Mouse (Mus musculus) pancreas, adult 10 weeks (tissue): Measurements from ENCODE around the gene Pdcd1lg2. TPM values are rescaled to one million over a fixed set of nuclear protein-coding genes. Genes with fewer than 3 reads are reported as not detected.

ENCODE experiments used
- polyA plus RNA-seq: library from polyadenylated mRNA; stranded (reverse); fragments of 350-450 nt; fragmentation: Illumina TruSeq; extraction: RNeasy Lipid Tissue Mini Kit (QIAGEN cat#74804); gene quantifications from one replicate; pipeline ENCODE4 v1.2.3, GENCODE M21; 2015; ENCODE audit warnings: low read depth, low replicate concordance; ENCODE audit not compliant: insufficient read depth

Pdcd1lg2 gene
- polyA plus RNA-seq = not detected

DNA sequence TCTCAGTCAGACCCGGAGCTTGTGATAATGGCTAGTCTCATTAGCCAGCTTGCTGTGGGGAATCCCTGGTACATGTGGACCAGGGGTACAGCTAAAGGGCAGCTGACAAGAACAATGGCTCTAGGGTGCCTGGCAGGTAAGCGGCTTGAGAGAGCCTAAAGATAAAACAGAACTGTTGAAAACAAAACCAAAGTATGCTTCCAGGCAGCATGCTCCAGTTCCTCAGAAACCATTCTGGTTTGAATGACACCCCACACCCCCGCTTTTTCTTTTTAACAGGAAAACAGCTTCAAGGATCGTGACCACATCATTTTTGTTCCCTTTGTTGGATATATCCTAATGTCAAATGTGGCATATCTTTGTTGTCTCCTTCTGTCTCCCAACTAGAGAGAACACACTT lies at the start of gene Pdcd1lg2:
Gene Pdcd1lg2, plus strand, starts transcription at position 301 of the 400 bp plus-strand sequence.

DNA sequence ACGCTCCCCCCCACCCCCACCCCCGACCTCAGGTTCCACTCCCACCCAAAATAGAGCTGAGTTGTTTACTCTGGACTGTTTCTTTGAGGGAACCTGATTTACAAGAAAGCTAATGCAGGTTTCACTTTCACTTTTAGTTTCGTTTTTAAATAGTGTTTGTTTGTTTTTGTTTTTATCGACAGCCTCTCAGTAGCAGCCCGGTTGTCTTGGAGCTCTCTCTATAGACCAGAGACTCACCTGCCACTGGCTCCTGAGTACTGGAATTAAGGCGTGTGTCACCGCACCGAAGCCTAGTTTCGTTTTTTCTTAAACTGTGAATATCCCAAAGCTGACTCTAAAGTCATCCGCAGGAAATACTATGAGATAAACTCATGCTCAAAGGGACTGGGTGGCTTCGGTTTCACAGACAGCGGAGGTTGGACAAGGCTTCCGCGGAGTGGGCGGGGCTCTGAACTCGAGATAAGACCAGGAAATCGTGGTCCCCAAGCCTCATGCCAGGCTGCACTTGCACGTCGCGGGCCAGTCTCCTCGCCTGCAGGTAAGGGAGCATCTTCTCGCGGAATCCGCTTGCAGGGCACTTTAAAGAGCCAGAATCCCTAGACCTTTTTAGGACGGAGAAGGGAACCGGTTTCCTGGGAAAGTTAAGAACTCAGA lies 43.6 kb upstream of the Pdcd1lg2 start, which contains the start of the genes Plgrkt and Cd274:
Gene Plgrkt, minus strand, starts transcription at position 422 of the 654 bp plus-strand sequence.
Gene Cd274, plus strand, starts transcription at position 487 of the 654 bp plus-strand sequence.

Other genes with a start within 250 kb of the Pdcd1lg2 start
- gene Jak2, start 159.1 kb upstream of the Pdcd1lg2 start, polyA plus RNA-seq = 4.5 TPM
- not detected for gene Insl6, start 85.6 kb upstream of the Pdcd1lg2 start, polyA plus RNA-seq
- not detected for gene Rln1, start 76.2 kb upstream of the Pdcd1lg2 start, polyA plus RNA-seq
- gene Plgrkt, start 43.5 kb upstream of the Pdcd1lg2 start, polyA plus RNA-seq = 15.1 TPM
- 2.8 TPM for gene Cd274, start 43.5 kb upstream of the Pdcd1lg2 start, polyA plus RNA-seq
- 6.5 TPM for gene Ric1, start 111.4 kb downstream of the Pdcd1lg2 start, polyA plus RNA-seq
- gene Ermp1, start 237.5 kb downstream of the Pdcd1lg2 start, polyA plus RNA-seq = 2.6 TPM